In genomic region chr4:59106661-59107060, GRCm38 (mm10) we compare ENCODE assay signal across 20 mouse cellular contexts. TPM values are rescaled to one million over a fixed set of nuclear protein-coding genes. Genes with fewer than 3 reads are reported as not detected.
"Had no signal": no experiment of that assay in that cellular context is flagged by ENCODE, and none has a peak within 500 bp of the region (broad histone marks: within the 10 kb centered on the region; RNA-seq: fewer than 3 reads in every experiment).

No protein-coding gene starts in this region.

- H3K27me3 ChIP-seq: neural tube, embryonic 13.5 days; neural tube, embryonic 15.5 days; stomach, embryonic 15.5 days had no signal

- H3K4me1 ChIP-seq: neural tube, embryonic 13.5 days; neural tube, embryonic 15.5 days; stomach, embryonic 15.5 days had no signal

- H3K36me3 ChIP-seq: neural tube, embryonic 13.5 days; neural tube, embryonic 15.5 days; stomach, embryonic 15.5 days had no signal

- H3K27ac ChIP-seq: neural tube, embryonic 13.5 days; neural tube, embryonic 15.5 days; stomach, embryonic 15.5 days; stomach, postnatal 0 days had no signal

- H3K4me3 ChIP-seq: neural tube, embryonic 13.5 days; neural tube, embryonic 15.5 days; stomach, embryonic 15.5 days had no signal

- DNase-seq: retina, postnatal 1 day; right cerebral cortex, adult 18-20 months; right cerebral cortex, postnatal 14 days; right cerebral cortex, postnatal 25 days; right cerebral cortex, postnatal 4 days; spleen, adult 18-20 months; thymus, adult 18-20 months; thymus, adult 2 months; thymus, postnatal 14 days; thymus, postnatal 25 days; thymus, postnatal 36 days; thymus, postnatal 4 days had no signal

RNA-seq across cellular contexts. Expression of gene AI481877, which starts 32.1 kb away (rescaled TPM):
- polyA plus RNA-seq: neural tube, embryonic 13.5 days; small intestine, adult 2 months; spleen, adult 2 months; stomach, embryonic 14.5 days; stomach, embryonic 15.5 days; thymus, adult 2 months; urinary bladder, adult 2 months had no signal
